Mouse (Mus musculus): ENCODE measurements at regions not wholly inside any gene's neighbourhood (a gene's known extent, or its start where the extent isn't known, plus 50 kb on each side); places are given as distances from the start of the nearest gene placed in this dataset.
"Not testable (repeated sequence)": the region's sequence is repeated elsewhere in the genome, so short reads cannot be mapped to it uniquely, and the experiment has no call there.

DNA sequence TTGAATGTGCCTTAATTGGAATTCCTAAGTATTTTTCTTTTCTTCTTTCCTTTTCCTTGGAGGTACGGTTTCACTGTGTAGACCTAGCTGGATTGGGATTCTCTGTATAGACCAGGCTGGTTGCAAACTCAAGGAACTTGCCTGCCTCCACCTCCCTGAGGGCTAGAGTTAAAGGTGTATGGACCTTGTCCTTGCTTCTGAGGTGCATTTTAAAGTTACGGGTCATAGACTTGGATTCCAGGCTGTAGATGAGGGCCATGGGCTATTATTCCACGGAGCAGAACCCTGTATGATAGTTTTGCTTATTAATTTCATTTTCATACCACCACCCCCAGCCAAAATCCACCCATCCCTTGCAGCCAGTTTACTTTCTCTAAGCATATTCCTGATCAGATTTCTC is 50.7 kb upstream of the Wdr26 start:
- no peak for DNase-seq (ENCODE audit: extremely low read depth, low read depth, low spot score)

DNA sequence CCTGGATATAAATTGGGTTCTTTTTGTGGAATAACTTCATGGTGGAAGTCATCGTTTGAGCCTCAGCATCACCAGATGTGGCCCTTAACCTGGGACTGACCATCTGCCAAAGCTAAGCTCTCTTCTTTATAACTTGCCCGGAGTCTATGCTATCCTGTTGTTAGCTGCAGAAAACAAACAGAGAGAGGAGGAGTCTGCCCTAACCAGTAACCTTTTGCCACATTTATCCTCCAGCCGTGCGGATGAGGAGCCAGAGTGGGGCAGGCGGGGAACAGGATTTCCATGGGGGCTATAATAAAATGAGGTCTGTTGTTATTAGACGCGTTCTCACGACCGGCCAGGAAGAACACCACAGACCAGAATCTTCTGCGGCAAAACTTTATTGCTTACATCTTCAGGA is 51.4 kb upstream of the Wdr26 start:
- no peak for DNase-seq (ENCODE audit: extremely low read depth, low read depth, low spot score)

- DNase-seq (ENCODE audit: extremely low read depth, low read depth, low spot score): not testable (repeated sequence)
Observed at GRCm38 (mm10) chr1:181270469-181270868, 58.7 kb upstream of the Wdr26 start.

DNA sequence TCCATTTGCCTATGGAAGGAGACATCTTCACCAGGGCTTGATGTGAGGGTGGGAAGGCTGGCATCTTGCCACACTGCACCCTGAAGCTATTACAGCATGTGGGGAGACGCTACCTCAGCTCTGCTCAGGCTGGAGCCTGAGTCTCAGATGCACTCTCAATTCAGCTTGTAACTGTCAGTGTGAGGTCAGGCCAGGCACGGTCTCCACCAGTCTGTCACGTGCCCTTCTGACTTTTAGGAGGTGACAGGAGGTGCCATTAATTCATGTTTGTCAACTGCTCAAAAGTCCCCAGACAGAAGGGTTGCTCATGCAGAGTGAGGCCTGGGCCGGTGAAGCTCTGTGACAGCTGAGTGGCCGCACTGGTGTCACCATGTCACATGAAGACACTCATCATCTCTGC is 59.4 kb upstream of the Wdr26 start:
- no peak for DNase-seq (ENCODE audit: extremely low read depth, low read depth, low spot score)

DNA sequence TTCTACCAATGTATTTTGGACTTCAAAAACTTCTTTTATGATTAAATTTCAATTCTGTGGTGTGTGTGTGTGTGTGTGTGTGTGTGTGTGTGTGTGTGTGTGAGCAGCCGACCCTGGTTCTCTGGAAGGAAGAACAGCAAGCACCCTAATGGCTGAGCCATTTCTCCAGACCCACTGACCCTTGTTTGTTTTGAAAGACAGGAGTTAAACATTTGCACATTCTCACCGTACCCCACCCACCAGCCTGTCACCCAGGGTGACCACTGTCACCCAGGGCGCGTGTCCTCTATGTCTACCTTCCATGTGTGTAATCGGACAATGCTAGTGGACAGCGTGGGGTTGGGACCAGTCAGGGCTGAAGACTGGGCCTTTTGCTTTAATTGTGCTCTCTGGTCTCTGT is 60.0 kb upstream of the Wdr26 start:
- no peak for DNase-seq (ENCODE audit: extremely low read depth, low read depth, low spot score)

DNA sequence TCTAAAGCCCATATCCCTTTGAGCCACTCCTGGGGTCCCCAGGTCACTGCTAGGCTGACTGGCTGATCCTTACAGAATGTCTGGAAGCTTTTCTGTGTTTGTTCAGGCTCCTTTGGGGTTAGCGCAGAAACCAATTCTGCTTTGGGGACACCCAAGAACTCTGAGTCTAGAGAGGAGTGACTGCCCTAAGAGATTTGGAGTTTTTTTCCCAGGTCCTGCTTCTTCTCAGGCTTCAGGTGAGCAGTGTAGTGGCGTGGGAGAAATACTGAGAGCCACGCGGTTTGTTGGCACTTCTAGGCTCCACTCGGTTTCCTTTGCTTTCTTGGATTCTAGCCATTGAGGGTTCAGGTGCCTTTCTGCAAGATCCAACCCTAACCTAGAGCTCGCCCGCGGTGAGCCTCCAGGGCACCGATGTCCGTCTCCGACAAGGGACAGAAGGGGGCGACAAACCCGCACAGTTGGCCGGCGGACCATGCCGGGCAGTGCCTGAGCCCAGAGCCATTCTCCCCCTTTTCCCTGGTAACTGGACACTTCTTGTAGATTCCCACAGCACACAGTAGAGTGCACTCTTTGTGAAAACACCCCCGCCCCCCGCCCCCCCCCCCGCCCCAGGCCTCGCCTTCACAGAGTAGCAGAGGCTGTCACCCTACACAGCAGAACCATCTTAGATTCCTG is 61.0 kb upstream of the Wdr26 start:
- DNase-seq (ENCODE audit: extremely low read depth, low read depth, low spot score): no peak

GRCm38 (mm10) chr1:181273540-181274204 is 61.9 kb upstream of the Wdr26 start:
- no peak for DNase-seq (ENCODE audit: extremely low read depth, low read depth, low spot score)

DNA sequence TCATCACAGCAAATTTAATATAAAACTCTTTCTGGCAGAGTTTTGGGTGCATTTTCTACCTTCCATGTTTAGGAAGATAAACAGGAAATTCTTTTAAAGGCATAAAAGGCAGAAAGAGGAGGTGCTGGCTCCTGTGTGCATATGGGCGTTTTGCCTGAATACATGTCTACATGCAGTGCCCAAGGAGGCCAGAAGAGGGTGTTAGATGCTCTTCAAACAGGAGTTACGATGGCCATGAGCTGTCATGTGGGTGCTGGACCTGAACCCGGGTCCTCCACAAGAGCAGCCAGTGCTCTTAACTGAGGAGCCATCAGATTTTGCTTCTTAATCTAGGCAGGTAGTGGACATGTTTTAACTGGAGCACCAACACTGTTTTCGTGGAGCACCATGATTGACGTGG is 69.0 kb upstream of the Wdr26 start:
- no peak for DNase-seq (ENCODE audit: extremely low read depth, low read depth, low spot score)

GRCm38 (mm10) chr1:181282986-181283385 is 69.4 kb upstream of the Cnih3 start:
- not testable (repeated sequence) for DNase-seq (ENCODE audit: extremely low read depth, low read depth, low spot score)

DNA sequence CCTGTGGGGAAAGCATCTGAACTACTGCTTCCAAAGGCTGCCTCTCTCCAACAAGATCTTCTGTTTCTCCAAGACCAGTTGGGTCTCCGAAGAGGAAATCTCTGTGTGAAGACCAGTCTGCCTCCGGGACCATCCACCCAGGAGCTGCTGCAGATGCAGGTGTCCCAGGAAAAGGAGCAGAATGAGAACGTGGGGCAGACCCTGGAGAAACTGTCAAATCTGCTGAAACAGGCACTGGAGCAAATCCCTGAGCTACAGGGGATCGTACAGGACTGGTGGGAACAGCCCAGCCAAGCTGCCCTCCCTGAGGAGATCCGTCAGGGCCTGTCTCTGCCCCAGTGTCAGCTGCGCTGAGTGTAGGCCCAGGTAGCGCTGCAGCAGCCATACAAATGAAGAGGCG is 68.9 kb upstream of the Cnih3 start:
- DNase-seq (ENCODE audit: extremely low read depth, low read depth, low spot score): not testable (repeated sequence)

- no peak for DNase-seq (ENCODE audit: extremely low read depth, low read depth, low spot score)
Observed at GRCm38 (mm10) chr1:181284301-181285197, 67.9 kb upstream of the Cnih3 start.

DNA sequence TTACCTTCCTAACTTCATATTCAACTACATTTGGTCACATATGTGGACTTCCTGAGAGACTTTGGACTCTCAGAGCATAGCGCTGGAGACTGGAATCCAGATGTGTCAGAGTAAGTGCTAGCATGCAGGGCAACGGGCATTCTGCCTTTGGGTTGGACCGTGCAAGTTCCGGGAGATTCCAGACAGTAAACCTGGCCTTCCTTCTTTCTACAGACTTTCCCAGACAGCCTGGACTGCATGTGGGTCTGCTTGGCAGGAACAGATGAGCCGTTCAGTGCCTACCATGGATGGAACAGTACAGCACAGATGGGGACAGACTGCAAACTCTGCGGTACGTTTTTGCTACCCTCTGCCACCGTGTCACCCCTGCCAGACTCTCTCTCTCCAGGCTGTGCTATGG is 66.8 kb upstream of the Cnih3 start:
- DNase-seq (ENCODE audit: extremely low read depth, low read depth, low spot score): no peak

DNA sequence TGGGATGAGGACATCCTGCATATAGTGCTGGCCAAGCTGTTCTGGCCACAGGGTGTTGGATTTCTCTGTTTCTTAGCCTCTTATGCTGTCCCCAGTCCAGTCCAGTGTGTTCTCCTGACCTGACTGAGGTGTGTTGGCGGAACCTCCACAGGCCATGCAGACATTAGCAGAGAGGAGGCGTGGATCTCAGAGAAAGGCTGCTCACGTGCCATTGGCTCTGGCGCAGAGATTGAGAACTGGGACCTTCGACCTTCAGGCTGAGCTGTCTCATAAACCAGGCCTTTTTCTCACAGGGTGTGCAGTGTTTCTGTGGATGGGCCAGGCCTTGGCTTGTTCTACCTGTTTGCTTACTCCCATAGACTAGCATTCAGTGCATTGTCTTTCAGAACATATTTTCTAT is 66.3 kb upstream of the Cnih3 start:
- DNase-seq (ENCODE audit: extremely low read depth, low read depth, low spot score): peak; percentile 47

DNA sequence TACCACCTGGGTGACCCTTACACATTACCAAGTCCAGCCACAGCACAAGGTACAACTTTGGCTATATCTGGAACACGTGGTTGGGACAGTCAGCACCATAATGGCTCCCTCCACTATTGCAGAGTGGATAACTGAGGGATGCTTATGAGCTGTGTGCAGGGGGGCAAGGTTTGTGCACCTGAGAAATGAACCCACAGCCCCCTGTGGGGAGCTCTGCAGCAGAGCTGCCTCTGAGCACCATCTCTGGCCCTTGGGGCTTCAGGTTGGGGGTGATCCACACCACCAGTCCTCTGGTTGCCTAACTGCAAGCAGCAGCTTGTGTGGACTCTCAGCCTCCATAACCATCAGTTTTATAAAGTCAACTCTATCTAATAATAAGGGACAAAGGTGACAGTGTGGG is 65.3 kb upstream of the Cnih3 start:
- DNase-seq (ENCODE audit: extremely low read depth, low read depth, low spot score): no peak

DNA sequence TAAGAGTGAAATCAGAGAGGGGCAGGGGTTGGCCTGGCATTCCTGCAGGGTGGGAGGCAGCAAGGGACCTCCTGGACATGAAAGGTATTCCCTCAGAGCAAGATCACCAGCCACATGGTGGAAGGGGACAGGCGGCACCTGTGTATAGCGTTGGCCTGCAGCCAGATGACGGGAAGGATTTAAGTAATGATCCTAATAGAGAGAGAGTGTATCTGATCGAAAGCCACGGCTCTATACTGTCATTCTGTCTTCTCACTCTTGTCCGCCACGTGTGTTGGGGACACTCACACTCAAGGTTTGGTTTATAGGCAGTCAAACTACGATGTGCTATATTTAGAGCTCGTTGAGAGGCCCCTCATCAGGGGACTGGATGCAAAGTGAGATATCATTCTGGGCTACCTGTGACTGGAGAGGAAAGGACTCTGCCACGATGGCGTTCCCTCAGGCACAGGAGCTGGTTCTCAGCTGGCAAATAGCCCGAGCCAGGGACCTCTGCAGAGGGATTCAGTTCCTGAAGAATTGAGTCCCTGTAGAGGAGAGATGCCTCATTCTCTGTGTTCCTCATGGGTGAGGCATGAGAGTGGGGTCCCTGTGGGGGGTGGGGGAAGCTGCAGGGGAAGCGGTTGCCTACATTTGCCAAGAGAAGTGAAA is 62.9 kb upstream of the Cnih3 start:
- no peak for DNase-seq (ENCODE audit: extremely low read depth, low read depth, low spot score)

DNA sequence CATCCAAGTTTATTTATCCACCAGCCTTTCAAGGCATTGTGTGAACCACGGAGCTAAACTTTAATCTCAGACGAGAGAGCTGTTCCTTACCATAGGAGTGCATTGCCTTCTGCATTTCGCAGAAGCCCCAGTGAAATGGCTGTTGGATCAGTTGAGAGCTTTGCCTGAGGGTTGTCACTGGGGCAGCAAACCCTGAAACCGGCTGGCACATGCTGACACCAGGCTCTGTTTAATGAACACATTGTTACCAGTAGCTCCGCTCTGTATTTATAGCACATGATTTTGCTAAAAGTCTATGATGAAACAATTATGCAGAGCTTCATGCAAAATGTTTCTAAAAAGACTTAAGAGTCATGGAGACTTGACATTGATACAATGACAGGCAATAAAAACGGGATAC is 61.2 kb upstream of the Cnih3 start:
- DNase-seq (ENCODE audit: extremely low read depth, low read depth, low spot score): no peak

- DNase-seq (ENCODE audit: extremely low read depth, low read depth, low spot score): no peak
Observed at GRCm38 (mm10) chr1:181291966-181292365, 60.5 kb upstream of the Cnih3 start.

- DNase-seq (ENCODE audit: extremely low read depth, low read depth, low spot score): no peak
Observed at GRCm38 (mm10) chr1:181293079-181293865, 59.2 kb upstream of the Cnih3 start.

DNA sequence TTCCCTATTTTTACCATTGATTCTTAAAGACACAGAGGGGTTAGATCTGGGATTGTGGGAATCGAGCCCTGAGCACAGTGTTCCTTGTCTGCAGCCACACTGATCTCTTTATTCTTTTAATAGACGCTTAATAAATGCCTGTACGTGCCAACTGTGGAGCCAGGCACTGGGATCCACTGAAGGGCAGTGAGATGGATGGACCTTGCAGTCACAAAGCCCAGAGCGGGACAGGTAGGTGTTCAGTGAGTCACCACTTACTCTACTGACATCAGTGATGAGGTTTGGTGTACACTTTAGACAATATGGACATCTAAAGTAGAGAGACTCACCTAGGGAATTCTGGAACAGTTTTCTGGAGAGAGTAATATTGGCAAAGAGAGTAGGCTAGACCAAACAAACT is 56.8 kb upstream of the Cnih3 start:
- DNase-seq (ENCODE audit: extremely low read depth, low read depth, low spot score): no peak

DNA sequence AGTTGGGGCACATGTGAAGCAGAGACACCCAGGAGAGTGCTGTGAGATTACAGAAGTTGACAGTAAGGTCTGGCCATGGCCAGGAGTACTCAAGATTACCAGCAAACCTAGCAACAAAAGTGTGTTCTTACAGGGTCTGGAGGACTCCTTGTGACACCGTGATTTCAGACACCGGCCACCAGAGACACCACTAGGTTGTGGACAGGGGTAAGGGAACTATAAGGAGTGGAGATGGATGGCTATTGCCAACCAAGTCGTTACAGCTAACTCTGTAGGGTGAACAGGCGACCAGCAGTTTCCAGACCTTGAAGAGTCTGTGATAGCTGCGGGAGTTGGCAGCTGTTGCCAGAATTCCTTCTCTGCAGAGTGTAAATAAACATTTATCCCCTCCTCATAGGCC is 54.4 kb upstream of the Cnih3 start:
- DNase-seq (ENCODE audit: extremely low read depth, low read depth, low spot score): no peak

Measured in fat pad, adult 2 months (tissue).